Mouse (Mus musculus) MEL (cell line): ENCODE data around the gene Slc26a10. TPM values are rescaled to one million over a fixed set of nuclear protein-coding genes. Genes with fewer than 3 reads are reported as not detected.

Source experiments
- DNase-seq: peaks from one replicate; pipeline ENCODE4 v3.0.0; 2011; ENCODE audit warnings: low read depth, low spot score
- H3K27ac ChIP-seq: 2 replicates; pipeline ENCODE4 v1.5.1; 2012; ENCODE audit warnings: low read depth, mild to moderate bottlenecking, control low read depth, low read length, moderate library complexity; ENCODE audit not compliant: control insufficient read depth
- H3K27me3 ChIP-seq, 2 experiments: fragments of 150-350 bp in 1 of 2; sonication (generic) in 1 of 2; 2 replicates each; pipeline ENCODE4 v1.6.1; 2012; ENCODE audit warnings: low read length in 2 of 2, mild to moderate bottlenecking in 2 of 2, improper control_type of control experiment in 1 of 2, moderate library complexity in 1 of 2; ENCODE audit not compliant: insufficient read depth in 2 of 2, control insufficient read depth in 1 of 2
- H3K36me3 ChIP-seq, 2 experiments: 2 replicates each; pipeline ENCODE4 v1.6.1; 2012 to 2014; ENCODE audit warnings: low read length in 2 of 2, improper control_type of control experiment in 1 of 2, inconsistent platforms in 1 of 2, mild to moderate bottlenecking in 1 of 2; ENCODE audit not compliant: insufficient read depth in 2 of 2, control insufficient read depth in 1 of 2
- H3K4me1 ChIP-seq, 2 experiments: fragments of 150-350 bp in 1 of 2; sonication (generic) in 1 of 2; 2 replicates each; pipeline ENCODE4 v1.6.1; 2012; ENCODE audit warnings: low read length in 2 of 2, improper control_type of control experiment in 1 of 2, mild to moderate bottlenecking in 1 of 2; ENCODE audit not compliant: insufficient read depth in 2 of 2, control insufficient read depth in 1 of 2
- H3K4me3 ChIP-seq, 2 experiments: fragments of 150-350 bp in 1 of 2; sonication (generic) in 1 of 2; 2 replicates each; pipeline ENCODE4 v1.5.1; 2012; ENCODE audit warnings: low read depth in 2 of 2, low read length in 2 of 2, mild to moderate bottlenecking in 2 of 2, moderate library complexity in 2 of 2, control low read depth in 1 of 2, improper control_type of control experiment in 1 of 2; ENCODE audit not compliant: control insufficient read depth in 1 of 2, insufficient read depth in 1 of 2
- H3K79me2 ChIP-seq: 2 replicates; pipeline ENCODE4 v1.6.1; 2012; ENCODE audit warnings: mild to moderate bottlenecking, low read length, moderate library complexity; ENCODE audit not compliant: control insufficient read depth, poor library complexity, insufficient read depth
- H3K9ac ChIP-seq: 2 replicates; pipeline ENCODE4 v1.6.1; 2012; ENCODE audit warnings: low read depth, mild to moderate bottlenecking, control low read depth, low read length, moderate library complexity; ENCODE audit not compliant: control insufficient read depth, poor library complexity, severe bottlenecking
- H3K9me3 ChIP-seq: fragments of 150-350 bp; sonication (generic); replicated peaks from 2 replicates; pipeline ENCODE4 v1.6.1; 2012; ENCODE audit warnings: mild to moderate bottlenecking, low read length, improper control_type of control experiment, moderate library complexity; ENCODE audit not compliant: insufficient read depth
- CHD1 ChIP-seq: IDR thresholded peaks from 2 replicates; pipeline ENCODE4 v1.6.1; 2012; ENCODE audit warnings: low read depth, mild to moderate bottlenecking, inconsistent platforms, low read length, improper control_type of control experiment
- E2F4 ChIP-seq: IDR thresholded peaks from 2 replicates; pipeline ENCODE4 v1.6.1; 2011; ENCODE audit warnings: low read depth, low read length, improper control_type of control experiment, borderline replicate concordance
- ELF1 ChIP-seq: IDR thresholded peaks from 2 replicates; pipeline ENCODE4 v1.6.1; 2014; ENCODE audit warnings: low read depth, mild to moderate bottlenecking, inconsistent platforms, low read length, improper control_type of control experiment, moderate library complexity
- EP300 ChIP-seq, 2 experiments: IDR thresholded peaks; 2 replicates each; pipeline ENCODE4 v1.6.1; 2011; ENCODE audit warnings: improper control_type of control experiment in 2 of 2, low read length in 2 of 2, low read depth in 1 of 2, mild to moderate bottlenecking in 1 of 2
- ETS1 ChIP-seq: IDR thresholded peaks from 2 replicates; pipeline ENCODE4 v1.6.1; 2012; ENCODE audit warnings: low read depth, mild to moderate bottlenecking, inconsistent platforms, low read length, improper control_type of control experiment, moderate library complexity
- GABPA ChIP-seq: IDR thresholded peaks from 2 replicates; pipeline ENCODE4 v1.6.1; 2012; ENCODE audit warnings: low read depth, mild to moderate bottlenecking, inconsistent platforms, low read length, improper control_type of control experiment, moderate library complexity
- GATA1 ChIP-seq: IDR thresholded peaks from 2 replicates; pipeline ENCODE4 v1.6.1; 2011; ENCODE audit warnings: low read depth, low read length, improper control_type of control experiment
- HCFC1 ChIP-seq: IDR thresholded peaks from 2 replicates; pipeline ENCODE4 v1.6.1; 2012; ENCODE audit warnings: low read depth, mild to moderate bottlenecking, inconsistent platforms, low read length, improper control_type of control experiment, moderate library complexity
- MAFK ChIP-seq: IDR thresholded peaks from 2 replicates; pipeline ENCODE4 v1.6.1; 2011; ENCODE audit warnings: low read depth, mild to moderate bottlenecking, low read length, improper control_type of control experiment, borderline replicate concordance
- MAZ ChIP-seq: IDR thresholded peaks from 2 replicates; pipeline ENCODE4 v1.6.1; 2012; ENCODE audit warnings: low read depth, mild to moderate bottlenecking, inconsistent platforms, low read length, improper control_type of control experiment
- MEF2A ChIP-seq: IDR thresholded peaks from 2 replicates; pipeline ENCODE4 v1.6.1; 2014; ENCODE audit warnings: low read depth, mild to moderate bottlenecking, inconsistent platforms, low read length, improper control_type of control experiment; ENCODE audit not compliant: poor library complexity, insufficient replicate concordance, severe bottlenecking; ENCODE audit errors: extremely low read depth
- MXI1 ChIP-seq: IDR thresholded peaks from 2 replicates; pipeline ENCODE4 v1.6.1; 2011; ENCODE audit warnings: mild to moderate bottlenecking, low read depth, low read length, improper control_type of control experiment
- MYC ChIP-seq: IDR thresholded peaks from 2 replicates; pipeline ENCODE4 v1.6.1; 2011; ENCODE audit warnings: low read depth, mild to moderate bottlenecking, low read length, improper control_type of control experiment, moderate library complexity
- NRF1 ChIP-seq: IDR thresholded peaks from 2 replicates; pipeline ENCODE4 v1.6.1; 2014; ENCODE audit warnings: low read depth, mild to moderate bottlenecking, inconsistent platforms, low read length, improper control_type of control experiment, moderate library complexity; ENCODE audit not compliant: poor library complexity, insufficient read depth, severe bottlenecking
- POLR2A ChIP-seq, 2 experiments: IDR thresholded peaks; 2 replicates each; pipeline ENCODE4 v1.6.1; 2011 to 2012; ENCODE audit warnings: low read length in 2 of 2, mild to moderate bottlenecking in 2 of 2, control low read depth in 1 of 2, improper control_type of control experiment in 1 of 2, low read depth in 1 of 2, moderate library complexity in 1 of 2; ENCODE audit not compliant: control insufficient read depth in 1 of 2, insufficient read depth in 1 of 2, poor library complexity in 1 of 2
- POLR2AphosphoS5 ChIP-seq: IDR thresholded peaks from 2 replicates; pipeline ENCODE4 v1.6.1; 2012; ENCODE audit warnings: low read depth, borderline replicate concordance, mild to moderate bottlenecking, inconsistent platforms, low read length, moderate library complexity, mixed read lengths
- RAD21 ChIP-seq: IDR thresholded peaks from 2 replicates; pipeline ENCODE4 v1.6.1; 2011; ENCODE audit warnings: mild to moderate bottlenecking, low read depth, low read length, improper control_type of control experiment
- SIN3A ChIP-seq: IDR thresholded peaks from 2 replicates; pipeline ENCODE4 v1.6.1; 2012; ENCODE audit warnings: low read length, improper control_type of control experiment, inconsistent platforms
- TAL1 ChIP-seq: IDR thresholded peaks from 2 replicates; pipeline ENCODE4 v1.6.1; 2012; ENCODE audit warnings: mild to moderate bottlenecking, inconsistent platforms, low read length, moderate library complexity, mixed read lengths
- TCF12 ChIP-seq: IDR thresholded peaks from 2 replicates; pipeline ENCODE4 v1.6.1; 2014; ENCODE audit warnings: low read depth, mild to moderate bottlenecking, inconsistent platforms, low read length, improper control_type of control experiment, moderate library complexity
- UBTF ChIP-seq: IDR thresholded peaks from 2 replicates; pipeline ENCODE4 v1.6.1; 2012; ENCODE audit warnings: low read depth, mild to moderate bottlenecking, inconsistent platforms, low read length, improper control_type of control experiment, moderate library complexity, borderline replicate concordance; ENCODE audit not compliant: insufficient read depth
- ZMIZ1 ChIP-seq: IDR thresholded peaks from 2 replicates; pipeline ENCODE4 v1.6.1; 2012; ENCODE audit warnings: low read depth, mild to moderate bottlenecking, inconsistent platforms, low read length, improper control_type of control experiment, moderate library complexity
- polyA plus RNA-seq, 2 experiments: library from polyadenylated mRNA; stranded (reverse) in 1 of 2; unstranded in 1 of 2; fragments of >175 nt in 1 of 2; fragments of >200 nt in 1 of 2; gene quantifications; 2 replicates each; pipeline versions ENCODE4 v1.2.1 to v1.2.4; 2012; ENCODE audit warnings: low replicate concordance in 2 of 2, low read depth in 1 of 2; ENCODE audit not compliant: insufficient read length in 2 of 2, insufficient read depth in 1 of 2, missing spikeins in 1 of 2
- total RNA-seq: library from RNA; depleted of rRNA; stranded (reverse); fragments of 300-350 nt; gene quantifications from 2 replicates; pipeline ENCODE4 v1.2.3, GENCODE M21; 2012

The Slc26a10 gene
- total and polyA plus RNA-seq, 3 experiments: 1.1 to 1.3 TPM; not detected in 1

DNA sequence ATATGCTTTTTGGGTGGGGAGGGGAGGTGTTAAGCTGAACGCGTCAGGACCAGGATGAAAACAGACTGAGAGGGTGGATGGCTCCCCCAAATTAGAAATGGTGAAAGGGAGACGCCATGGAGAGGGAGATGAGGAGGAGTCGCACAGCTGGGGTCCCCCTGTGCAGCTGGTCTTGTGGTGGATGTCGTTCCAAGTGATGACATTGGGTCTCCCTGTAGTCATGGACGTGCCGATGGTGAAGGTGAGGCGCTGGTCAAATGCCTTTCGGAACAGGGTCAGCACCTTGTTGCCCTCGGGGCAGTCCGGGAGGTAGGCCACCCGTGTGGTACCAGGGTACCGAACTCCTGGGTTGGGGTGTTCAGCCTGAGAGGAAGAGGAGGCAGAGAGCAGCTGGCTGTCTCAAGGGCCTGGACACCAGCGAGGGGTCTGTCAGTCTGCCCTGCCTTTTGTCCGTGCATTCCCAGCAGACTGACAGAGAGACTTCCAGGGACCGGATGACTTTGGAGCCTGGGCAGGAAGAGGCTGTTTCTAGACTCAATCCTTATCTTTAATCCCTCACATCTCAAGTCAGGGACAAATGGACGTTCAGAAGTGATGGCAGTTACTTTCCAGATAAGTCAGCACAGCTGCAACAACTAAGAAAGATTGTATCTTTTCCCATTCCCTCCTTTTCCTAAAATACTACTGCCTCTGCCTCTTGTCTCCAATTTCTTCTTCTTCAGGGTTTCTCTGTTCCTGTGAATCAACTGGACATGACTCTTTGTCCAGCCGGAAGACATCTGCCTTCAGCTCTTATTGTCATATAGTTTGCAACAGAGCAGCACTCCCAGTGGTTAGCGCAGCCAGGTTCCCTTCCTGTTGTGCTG, 11.0 kb upstream of the Slc26a10 start:
- peaks cover 12% of the 10 kb centered on the region; the same call in 1 of the 2 replicates for H3K79me2 ChIP-seq
- no peak overlapping the region for H3K9ac ChIP-seq
- H3K4me1 ChIP-seq: peaks cover 4 to 34% of the 10 kb centered on the region in 2 experiments; a peak in 3 of 4 replicates
- H3K27me3 ChIP-seq: no peaks in the 10 kb centered on the region
- H3K4me3 ChIP-seq: no peak overlapping the region
- peak overlapping the region; percentile 96 for H3K27ac ChIP-seq
- H3K9me3 ChIP-seq: no peaks in the 10 kb centered on the region
- TF ChIP-seq POLR2AphosphoS5 (no peak), ELF1 (no peak), NRF1 (no peak), GATA1 (peak; percentile 59), EP300 (IDR thresholded peaks at IDR 0.05; ENCODE audit: low read depth in 1 of 2, low read length in 2 of 2) (peak; percentile 47 to 62; a peak in 3 of 4 replicates), MXI1 (no peak), RAD21 (no peak), TCF12 (peak; percentile 36; the same call in 1 of the 2 replicates), ETS1 (peak; percentile 48)
- TF ChIP-seq, all 39 proteins: peak for 4
- H3K36me3 ChIP-seq: peaks cover 0 to 30% of the 10 kb centered on the region in 2 experiments; a peak in 2 of 4 replicates
- DNase-seq: no peak

DNA sequence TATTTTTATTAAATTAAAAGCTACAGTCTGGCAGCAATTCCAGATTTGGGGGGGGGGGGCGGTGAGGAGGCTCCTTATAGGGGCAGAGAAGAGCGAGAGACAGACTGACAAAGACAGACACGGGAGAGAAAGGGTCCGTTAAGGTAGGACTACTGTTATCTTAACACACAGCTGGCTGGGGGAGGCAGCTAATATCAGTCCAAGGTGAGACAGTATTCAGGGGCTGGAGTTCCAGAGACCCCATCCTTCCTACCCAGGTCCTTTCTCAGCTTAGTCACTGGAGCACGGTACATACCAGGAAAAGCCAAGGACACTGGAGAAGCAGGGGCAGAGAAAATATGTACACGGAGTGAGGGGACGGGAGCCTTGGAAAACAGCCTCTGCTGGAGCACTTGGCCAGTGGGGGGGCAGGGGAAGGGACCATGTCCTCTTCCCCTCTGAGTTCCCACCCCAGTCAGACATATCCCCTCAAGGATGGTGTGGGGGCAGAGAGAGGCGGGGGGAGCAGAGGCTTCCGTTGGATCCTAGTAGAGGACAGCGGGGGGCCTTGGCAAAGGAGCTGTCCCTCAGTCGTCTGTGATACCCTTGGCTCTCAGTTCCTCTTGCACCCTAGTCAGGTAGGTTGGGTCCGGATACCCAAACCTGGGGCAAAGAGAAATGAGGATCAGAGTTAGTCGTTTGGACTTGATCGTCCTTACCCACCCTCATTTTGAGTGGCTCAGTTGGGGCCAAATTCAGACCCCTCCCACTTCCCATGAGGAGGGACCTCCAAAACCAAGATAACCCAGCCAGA, 10.1 kb upstream of the Slc26a10 start:
- no peaks in the 10 kb centered on the region for H3K9me3 ChIP-seq
- peaks cover 11% of the 10 kb centered on the region; the same call in 1 of the 2 replicates for H3K79me2 ChIP-seq
- H3K36me3 ChIP-seq: peaks cover 0 to 30% of the 10 kb centered on the region in 2 experiments; a peak in 2 of 4 replicates
- H3K27me3 ChIP-seq: no peaks in the 10 kb centered on the region
- peak overlapping the region; percentile 96 for H3K27ac ChIP-seq
- TF ChIP-seq ZMIZ1: no peak
- peak; percentile 32 to 65; a peak in 3 of 4 replicates for TF ChIP-seq EP300 (IDR thresholded peaks at IDR 0.05; ENCODE audit: low read depth in 1 of 2, low read length in 2 of 2)
- peak in 1 of 2 experiments; percentile 33; a peak in 1 of 4 replicates for TF ChIP-seq POLR2A (IDR thresholded peaks at IDR 0.05; ENCODE audit: control insufficient read depth in 1 of 2, insufficient read depth in 1 of 2, low read depth in 1 of 2, low read length in 2 of 2, poor library complexity in 1 of 2)
- TF ChIP-seq MAFK: no peak
- peak; percentile 74 for TF ChIP-seq TCF12
- peak; percentile 83 for TF ChIP-seq TAL1
- TF ChIP-seq ELF1: no peak
- peak; percentile 75 for TF ChIP-seq GATA1
- no peak for TF ChIP-seq GABPA
- TF ChIP-seq ETS1: peak; percentile 53; the same call in 1 of the 2 replicates
- 0 out of 2 replicates have a peak, but pooled peaks have one; percentile 8 for TF ChIP-seq CHD1
- no peak for TF ChIP-seq MEF2A
- TF ChIP-seq MAZ: peak; percentile 50
- no peak for TF ChIP-seq MXI1
- no peak for TF ChIP-seq MYC
- 0 out of 2 replicates have a peak, but pooled peaks have one; percentile 60 for TF ChIP-seq UBTF
- TF ChIP-seq HCFC1: 0 out of 2 replicates have a peak, but pooled peaks have one; percentile 1
- TF ChIP-seq SIN3A: 0 out of 2 replicates have a peak, but pooled peaks have one; percentile 40
- TF ChIP-seq E2F4: no peak
- peak overlapping the region; percentile 82 to 96 for H3K4me3 ChIP-seq
- peak; percentile 61 for DNase-seq
- H3K9ac ChIP-seq: peak overlapping the region; percentile 88
- H3K4me1 ChIP-seq: peaks cover 2 to 34% of the 10 kb centered on the region in 2 experiments; a peak in 3 of 4 replicates
